Mouse (Mus musculus): ENCODE measurements around the gene Tsks.

DNA sequence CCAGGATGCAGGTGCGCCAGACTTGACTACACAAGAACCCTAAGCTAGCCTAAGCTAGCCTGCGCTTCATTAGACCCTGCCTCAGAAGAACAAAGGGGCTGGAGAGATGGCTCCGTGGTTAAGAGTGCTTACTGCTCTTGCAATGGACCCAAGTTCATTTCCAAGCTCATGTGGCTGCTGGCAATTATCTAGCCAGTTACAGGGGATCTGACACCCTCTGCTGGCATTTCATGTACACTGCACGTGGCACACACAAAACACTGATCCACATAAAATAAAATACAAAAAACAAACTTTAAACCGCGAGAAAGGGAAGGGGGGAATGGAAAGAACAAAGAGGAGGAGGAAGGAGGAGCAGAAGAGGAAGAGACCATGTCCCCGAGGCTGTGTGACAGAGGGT lies 15.2 kb downstream of the Tsks start:
- TF ChIP-seq POLR2A (IDR thresholded peaks at IDR 0.05; ENCODE audit: control insufficient read depth in 1 of 2, insufficient read depth in 1 of 2, low read depth in 1 of 2, low read length in 2 of 2, poor library complexity in 1 of 2) (no peak), EP300 (IDR thresholded peaks at IDR 0.05; ENCODE audit: low read depth in 1 of 2, low read length in 2 of 2) (no peak), RAD21 (IDR thresholded peaks at IDR 0.05; ENCODE audit: low read depth, low read length) (peak; percentile 89), CTCF (IDR thresholded peaks at IDR 0.05 in 2 of 3, conservative IDR thresholded peaks at IDR 0.05 in 1 of 3; ENCODE audit: control insufficient read depth in 1 of 3, insufficient read depth in 1 of 3, low read depth in 2 of 3, low read length in 3 of 3, poor library complexity in 1 of 3, severe bottlenecking in 1 of 3) (peak; percentile 75 to 90 (median 81)), GATA1 (IDR thresholded peaks at IDR 0.05; ENCODE audit: low read depth, low read length) (no peak)
